8 mouse cellular contexts compared by ENCODE assay signal in the genomic region with DNA sequence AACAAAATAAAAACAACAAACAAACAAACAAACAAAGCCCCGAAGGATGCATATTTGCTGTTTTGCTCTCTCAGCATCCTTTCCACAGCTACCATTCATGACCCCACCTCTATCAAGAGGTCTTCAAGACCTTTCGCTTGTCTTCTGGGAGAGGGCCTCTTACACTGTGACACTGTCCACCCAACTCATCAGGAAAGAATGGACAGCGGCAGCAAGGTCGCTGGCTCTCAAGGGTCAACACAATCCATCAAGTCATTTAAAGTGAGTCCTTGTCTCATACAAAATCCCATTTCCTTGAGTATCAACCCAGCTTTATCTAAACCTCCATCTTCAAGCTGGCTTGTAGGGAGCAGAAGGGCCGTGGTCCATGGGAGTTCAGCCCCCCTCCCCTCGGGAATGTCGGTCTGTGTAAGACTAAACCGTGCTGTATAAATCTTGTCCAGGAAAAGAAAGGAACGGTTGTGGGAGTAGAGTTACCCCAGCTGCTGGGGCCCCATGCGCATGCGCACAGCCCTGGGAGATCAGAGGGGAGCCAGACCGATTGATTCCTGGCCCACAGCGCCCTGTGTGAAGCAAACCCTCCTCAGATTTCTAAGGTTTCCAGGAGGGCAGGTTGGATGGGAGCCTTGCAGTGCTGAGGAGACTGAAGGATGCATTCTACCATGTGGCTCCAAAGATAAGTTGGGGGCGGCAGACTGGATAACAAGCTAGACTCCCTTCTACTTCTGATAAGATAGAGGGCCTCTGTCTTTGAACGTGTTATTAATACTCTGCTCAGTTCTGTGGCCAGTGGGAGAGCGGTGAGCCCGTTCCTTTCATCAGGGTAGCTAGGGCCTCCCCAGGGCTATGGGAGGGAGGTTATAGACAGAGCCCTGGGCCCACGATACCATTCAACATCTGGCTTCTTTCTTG.
DNase-seq lines count a peak whose midpoint lies in the region; ATAC-seq lines count a peak whose summit lies in the region.

No protein-coding gene starts in this region.

- H3K4me1 ChIP-seq in embryonic facial prominence, embryonic 15.5 days = peaks cover 50% of the 10 kb centered on the region
- H3K4me1 ChIP-seq in limb, embryonic 13.5 days = peaks cover 77% of the 10 kb centered on the region
- H3K4me1 ChIP-seq in midbrain, embryonic 13.5 days (replicated peaks) = peaks cover 39% of the 10 kb centered on the region

- DNase-seq in adrenal gland, postnatal 36 days = peak; percentile 17 to 38
- DNase-seq in heart, postnatal 4 days = peak; percentile 73
- no peak for DNase-seq in frontal cortex, postnatal 25 days (ENCODE audit: low spot score in 2 of 2)
- DNase-seq in cerebellum, postnatal 25 days = no peak
- DNase-seq in layer of hippocampus, postnatal 14 days (ENCODE audit: low spot score in 2 of 2) = no peak

- peak overlapping the region; percentile 2; the same call in 1 of the 2 replicates for H3K4me3 ChIP-seq in embryonic facial prominence, embryonic 15.5 days (replicated peaks)
- peak overlapping the region; percentile 39 for H3K4me3 ChIP-seq in limb, embryonic 13.5 days
- no peak overlapping the region for H3K4me3 ChIP-seq in midbrain, embryonic 13.5 days (replicated peaks)

- no peaks in the 10 kb centered on the region for H3K36me3 ChIP-seq in embryonic facial prominence, embryonic 15.5 days
- no peaks in the 10 kb centered on the region for H3K36me3 ChIP-seq in limb, embryonic 13.5 days
- H3K36me3 ChIP-seq in midbrain, embryonic 13.5 days = no peaks in the 10 kb centered on the region

- H3K9ac ChIP-seq in embryonic facial prominence, embryonic 15.5 days = no peak overlapping the region
- H3K9ac ChIP-seq in limb, embryonic 13.5 days = peak overlapping the region; percentile 56
- 0 out of 2 replicates have a peak overlapping the region, but pooled peaks have one; percentile 16 for H3K9ac ChIP-seq in midbrain, embryonic 13.5 days (replicated peaks)

- 27% methylated on average over 18 of the region's 18 CpGs for WGBS in embryonic facial prominence, embryonic 15.5 days
- 11% methylated on average over 18 of the region's 18 CpGs for WGBS in limb, embryonic 13.5 days
- 31% methylated on average over 18 of the region's 18 CpGs for WGBS in midbrain, embryonic 13.5 days

- no peaks in the 10 kb centered on the region for H3K9me3 ChIP-seq in embryonic facial prominence, embryonic 15.5 days (replicated peaks)
- no peaks in the 10 kb centered on the region for H3K9me3 ChIP-seq in limb, embryonic 13.5 days
- H3K9me3 ChIP-seq in midbrain, embryonic 13.5 days = no peaks in the 10 kb centered on the region

- peak; percentile 84 for ATAC-seq in embryonic facial prominence, embryonic 15.5 days (ENCODE audit: insufficient number of reproducible peaks, low FRiP score, low TSS enrichment, low read depth)
- peak; percentile 88 for ATAC-seq in limb, embryonic 13.5 days (ENCODE audit: low FRiP score, low read depth)
- ATAC-seq in midbrain, embryonic 13.5 days = peak; percentile 79

- H3K27ac ChIP-seq in embryonic facial prominence, embryonic 15.5 days (replicated peaks) = peak overlapping the region; percentile 55
- H3K27ac ChIP-seq in limb, embryonic 13.5 days = peak overlapping the region; percentile 88
- peak overlapping the region; percentile 74 for H3K27ac ChIP-seq in midbrain, embryonic 13.5 days

- H3K27me3 ChIP-seq in embryonic facial prominence, embryonic 15.5 days = no peaks in the 10 kb centered on the region
- peaks cover 6% of the 10 kb centered on the region; the same call in 1 of the 2 replicates for H3K27me3 ChIP-seq in limb, embryonic 13.5 days
- H3K27me3 ChIP-seq in midbrain, embryonic 13.5 days = 0 out of 2 replicates have a peak, but pooled peaks cover 7% of the 10 kb centered on the region

- 0 out of 2 replicates have a peak overlapping the region, but pooled peaks have one; percentile 8 for H3K4me2 ChIP-seq in embryonic facial prominence, embryonic 15.5 days (replicated peaks)
- peak overlapping the region; percentile 64 for H3K4me2 ChIP-seq in limb, embryonic 13.5 days (replicated peaks)
- H3K4me2 ChIP-seq in midbrain, embryonic 13.5 days (replicated peaks) = peak overlapping the region; percentile 25

Comparison
In these comparisons a context has a peak if more than half of its experiments do, and no peak if none do; other contexts are left out.
1. DNase-seq: peak in adrenal gland, postnatal 36 days (2 of 2) and heart, postnatal 4 days (single experiment); none in frontal cortex, postnatal 25 days (0 of 2), cerebellum, postnatal 25 days (0 of 2) and layer of hippocampus, postnatal 14 days (0 of 2).
2. H3K4me2 ChIP-seq: peak in every context shown above with its lines; median percentile 64 in limb, embryonic 13.5 days; 25 in midbrain, embryonic 13.5 days; 8 in embryonic facial prominence, embryonic 15.5 days.
3. Peak in every context shown above with its lines, with median percentiles within 50 percentile points of each other: ATAC-seq and H3K27ac ChIP-seq.